Mouse (Mus musculus) lung, postnatal 25 days (tissue): Measurements from ENCODE around the gene Babam2.
"Not testable (repeated sequence)": the region's sequence is repeated elsewhere in the genome, so short reads cannot be mapped to it uniquely, and the experiment has no call there.

Experiments used
- DNase-seq: peaks from one replicate; pipeline ENCODE4 v3.0.0; 2022; ENCODE audit warnings: low spot score

Babam2 gene

GRCm38 (mm10) chr5:31940876-31941275, 243.4 kb downstream of the Babam2 start:
- no peak for DNase-seq

- no peak for DNase-seq
Measured at GRCm38 (mm10) chr5:31947185-31947584, 249.7 kb downstream of the Babam2 start.

DNA sequence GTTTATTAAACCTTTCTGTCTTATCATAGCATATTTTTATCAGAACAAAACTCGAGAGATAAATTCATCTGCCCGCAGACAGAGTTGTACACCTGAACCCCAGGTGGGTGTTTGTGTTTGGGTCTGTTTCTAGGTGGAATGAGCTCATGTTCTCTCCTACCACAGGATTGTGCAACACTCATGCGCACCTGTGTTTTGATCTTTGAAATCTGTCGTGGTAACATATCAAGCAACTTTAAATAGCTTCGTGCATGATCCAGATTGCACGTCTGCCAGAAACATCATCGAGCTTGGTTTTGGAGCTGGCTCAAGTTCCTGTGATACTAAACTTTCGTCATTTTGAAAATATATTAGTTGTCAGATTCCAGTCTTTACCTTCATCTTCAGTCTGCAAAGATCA, 251.9 kb downstream of the Babam2 start:
- no peak for DNase-seq

GRCm38 (mm10) chr5:31950532-31950931, 253.0 kb downstream of the Babam2 start:
- DNase-seq: no peak

DNA sequence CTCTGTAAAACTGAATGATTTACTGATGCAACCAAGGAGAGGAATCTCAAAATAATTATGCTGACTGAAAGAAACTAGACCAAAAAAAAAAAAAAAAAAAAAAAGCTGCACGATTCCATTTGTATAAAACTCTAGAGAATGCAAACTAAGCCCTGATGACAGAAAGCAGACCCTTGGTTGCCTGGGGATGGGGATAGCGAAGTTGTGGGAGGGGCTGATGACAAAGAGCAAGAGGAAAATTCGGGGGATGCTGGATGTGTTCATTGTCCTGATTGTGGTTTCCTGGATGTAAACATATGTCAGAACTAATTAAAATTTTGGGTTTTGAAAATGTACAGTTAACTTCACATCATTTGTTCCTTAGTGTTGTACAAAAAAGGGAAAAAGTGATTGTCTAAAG, 257.7 kb downstream of the Babam2 start:
- DNase-seq: no peak

GRCm38 (mm10) chr5:31956336-31956735, 258.9 kb downstream of the Babam2 start:
- no peak for DNase-seq

- no peak for DNase-seq
Measured at GRCm38 (mm10) chr5:31959886-31960285, 262.4 kb downstream of the Babam2 start.

- no peak for DNase-seq
Measured at GRCm38 (mm10) chr5:31961423-31961822, 263.9 kb downstream of the Babam2 start.

DNA sequence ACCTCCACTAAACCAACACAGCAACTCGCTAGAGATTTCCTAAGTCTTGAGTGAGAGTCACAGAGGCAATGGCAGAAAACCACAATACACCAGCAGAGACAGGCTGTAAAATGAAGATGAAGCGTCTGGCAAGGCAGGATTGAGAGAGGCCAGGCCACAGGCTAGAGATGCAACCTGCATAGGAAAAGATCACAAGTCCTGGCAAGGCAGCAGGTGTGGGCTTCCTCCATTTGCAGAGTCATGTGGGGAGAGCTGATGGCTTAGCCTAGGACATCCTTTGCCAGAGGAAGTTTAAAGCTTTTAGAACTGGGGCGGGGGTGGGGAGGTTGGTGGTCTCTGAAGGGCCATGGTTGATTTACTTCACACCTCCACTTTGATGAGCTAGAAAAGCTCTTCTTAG, 264.9 kb downstream of the Babam2 start:
- DNase-seq: no peak

DNA sequence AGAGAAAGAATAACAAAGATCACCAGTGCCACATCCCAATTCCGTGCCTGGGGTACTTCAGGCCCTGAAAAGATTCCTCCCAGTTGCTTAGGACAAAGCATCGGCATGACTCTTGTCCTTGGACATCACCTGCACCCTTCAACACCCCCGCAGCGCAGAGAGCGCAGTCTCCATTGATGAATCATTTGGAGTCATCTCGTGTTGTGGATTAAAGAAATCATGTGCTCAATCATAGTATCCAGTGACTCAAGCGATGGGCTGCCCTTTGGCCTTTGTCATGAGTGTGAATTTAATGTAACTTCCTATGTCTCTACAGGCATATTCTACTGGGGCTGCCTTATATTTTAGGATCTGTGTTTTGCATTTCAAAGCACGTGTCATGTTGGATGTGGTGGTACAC, 265.9 kb downstream of the Babam2 start:
- DNase-seq: no peak

- no peak for DNase-seq
Measured at GRCm38 (mm10) chr5:31963851-31964250, 266.4 kb downstream of the Babam2 start.

GRCm38 (mm10) chr5:31966741-31967140, 269.3 kb downstream of the Babam2 start:
- DNase-seq: peak; percentile 85

DNA sequence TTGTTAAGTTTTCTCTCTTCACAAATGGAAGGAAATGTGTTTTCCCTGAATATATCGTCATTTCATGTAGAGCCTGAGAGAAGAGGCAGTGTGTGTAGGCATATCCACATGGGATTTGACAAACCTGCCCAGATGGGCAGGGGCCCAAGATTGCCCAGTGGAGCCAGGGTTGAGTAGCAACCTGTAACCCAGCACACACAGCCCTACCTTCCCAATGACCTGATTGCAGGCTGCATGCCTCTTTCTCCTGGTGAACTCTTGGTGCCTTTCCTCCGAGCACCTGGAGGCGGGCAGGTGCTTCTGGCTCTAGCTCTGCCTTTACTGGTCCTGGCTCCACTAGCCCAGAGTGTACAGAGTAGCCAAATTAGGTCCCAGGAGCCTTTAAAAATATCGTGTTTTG, 270.0 kb downstream of the Babam2 start:
- no peak for DNase-seq

GRCm38 (mm10) chr5:31968046-31968506, 270.6 kb downstream of the Babam2 start:
- DNase-seq: peak; percentile 43

GRCm38 (mm10) chr5:31972416-31972815, 274.9 kb downstream of the Babam2 start:
- DNase-seq: not testable (repeated sequence)

DNA sequence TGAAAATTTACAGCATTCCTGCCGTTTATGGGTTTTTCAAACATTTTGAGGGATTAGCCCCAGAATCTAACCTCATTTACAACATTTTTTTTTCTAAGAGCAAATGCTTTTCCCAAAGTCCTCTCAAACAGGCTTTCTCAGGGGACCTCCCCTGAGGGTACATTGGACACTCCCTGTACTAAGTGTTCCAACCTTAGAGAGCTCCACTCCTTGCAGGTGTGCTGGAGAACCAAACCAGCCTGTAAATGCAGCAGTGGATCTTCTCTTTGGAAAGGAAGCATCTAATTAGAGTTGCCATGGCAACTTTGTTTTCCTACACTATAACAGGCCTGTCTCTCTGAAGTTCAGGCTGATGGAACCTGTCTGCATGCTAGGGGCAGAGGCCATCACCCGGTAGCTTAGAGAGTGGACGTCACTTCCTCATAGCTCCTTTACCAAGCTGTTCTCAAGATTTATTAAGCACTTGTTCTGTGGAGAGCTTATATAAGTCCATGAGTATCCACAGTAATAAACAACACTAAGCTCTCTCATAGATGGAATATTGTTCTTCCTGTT, 277.2 kb downstream of the Babam2 start:
- no peak for DNase-seq

GRCm38 (mm10) chr5:31982061-31982460, 284.6 kb downstream of the Babam2 start:
- DNase-seq: no peak

GRCm38 (mm10) chr5:31983161-31983560, 285.7 kb downstream of the Babam2 start:
- no peak for DNase-seq

- no peak for DNase-seq
Measured at GRCm38 (mm10) chr5:31983817-31984368, 286.4 kb downstream of the Babam2 start.

- DNase-seq: peak; percentile 42
Measured at GRCm38 (mm10) chr5:31984369-31984961, 287.0 kb downstream of the Babam2 start.

DNA sequence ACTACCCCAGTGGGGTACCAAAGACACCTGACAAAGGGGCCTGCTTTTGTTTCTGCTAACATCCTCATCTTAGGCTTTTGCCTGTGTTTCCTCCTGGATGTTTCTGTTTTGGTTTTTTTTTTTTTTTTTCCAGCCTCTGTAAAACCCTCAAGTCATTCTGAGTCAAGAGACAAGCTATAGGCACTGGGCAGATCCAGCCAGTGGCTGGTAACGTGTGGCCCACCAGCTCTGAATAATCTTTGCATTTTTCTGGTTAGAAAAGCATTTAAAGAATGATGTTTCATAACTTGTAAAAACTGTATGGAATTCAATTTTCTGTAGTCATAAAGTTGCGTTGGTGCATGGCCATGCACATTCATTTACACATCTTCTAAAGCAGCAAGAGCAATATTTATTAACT, 287.5 kb downstream of the Babam2 start:
- no peak for DNase-seq

- no peak for DNase-seq
Measured at GRCm38 (mm10) chr5:31987541-31988307, 290.2 kb downstream of the Babam2 start.
